Comparison of ENCODE assay signal across 8 mouse cellular contexts in the genomic region with DNA sequence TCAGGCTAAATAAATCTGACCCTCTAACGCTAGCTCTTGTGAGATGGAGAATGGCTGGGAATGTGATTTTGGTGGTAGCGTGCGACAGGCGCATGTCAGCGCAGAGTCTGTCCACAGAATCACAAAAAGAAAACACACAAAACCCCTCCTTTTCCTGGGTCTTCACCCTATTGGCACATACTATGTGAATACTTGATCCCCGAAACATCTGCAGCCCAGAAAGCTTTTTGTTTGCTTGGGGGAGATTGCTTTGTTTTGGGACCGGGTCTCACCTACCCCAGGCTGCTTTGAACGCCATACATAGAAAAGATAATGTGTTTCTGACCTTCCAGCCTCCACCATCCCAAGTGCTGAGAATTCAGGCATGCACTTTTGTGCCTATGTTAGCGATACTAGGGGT. TPM values are rescaled to one million over a fixed set of nuclear protein-coding genes. Genes with fewer than 3 reads are reported as not detected.
DNase-seq lines count a peak whose midpoint lies in the region; ATAC-seq and TF ChIP-seq lines count a peak whose summit lies in the region.

No protein-coding gene starts in this region.

- peak; percentile 67 for DNase-seq in heart, adult 11 months
- no peak for DNase-seq in heart, postnatal 14 days
- no peak for DNase-seq in CH12.LX (ENCODE audit: extremely low read depth)
- DNase-seq in natural killer cell, adult 2 months (ENCODE audit: low spot score in 2 of 2), result no peak
- DNase-seq in gastrocnemius, postnatal 25 days, result no peak
- DNase-seq in lung, postnatal 14 days, result no peak

- dilution Hi-C loops in CH12.LX (cut with MboI; ENCODE audit: extremely low pct_ligation_motif_present, extremely low pct_unique_long_range_greater_than_20kb, low sequenced_read_pairs), result no loop called here

- no peaks in the 10 kb centered on the region for H3K27me3 ChIP-seq in CH12.LX (replicated peaks)
- no peaks in the 10 kb centered on the region for H3K27me3 ChIP-seq in forebrain, embryonic 16.5 days (replicated peaks; ENCODE audit: control insufficient read depth, insufficient read depth, low read length)
- no peaks in the 10 kb centered on the region for H3K27me3 ChIP-seq in liver, embryonic 15.5 days

- peaks cover 2 to 25% of the 10 kb centered on the region in 2 experiments; a peak in 3 of 4 replicates for H3K4me1 ChIP-seq in CH12.LX (ENCODE audit: control insufficient read depth in 1 of 2, insufficient read depth in 2 of 2)
- H3K4me1 ChIP-seq in forebrain, embryonic 16.5 days (replicated peaks; ENCODE audit: control insufficient read depth, insufficient read depth, low read length), result peaks cover 22% of the 10 kb centered on the region
- peaks cover 47% of the 10 kb centered on the region for H3K4me1 ChIP-seq in liver, embryonic 15.5 days (replicated peaks)

- intact Hi-C loops in heart, postnatal 14 days (cut with DNase I), result loop anchor here (10.0 kb wide), 1 partner anchor 638 kb away; the partner anchor contains the start of gene Nphp3

- H3K36me3 ChIP-seq in CH12.LX (replicated peaks in 1 of 2; ENCODE audit: control insufficient read depth in 1 of 2, insufficient read depth in 1 of 2, low read length in 1 of 2), result peaks cover 0 to 15% of the 10 kb centered on the region in 2 experiments
- peaks cover 2% of the 10 kb centered on the region; the same call in 1 of the 2 replicates for H3K36me3 ChIP-seq in forebrain, embryonic 16.5 days (ENCODE audit: control insufficient read depth, insufficient read depth)
- H3K36me3 ChIP-seq in liver, embryonic 15.5 days (replicated peaks), result peaks cover 13% of the 10 kb centered on the region

- 0 out of 2 replicates have a peak overlapping the region, but pooled peaks have one; percentile 27 for H3K27ac ChIP-seq in CH12.LX (ENCODE audit: insufficient read depth, low read depth)
- peak overlapping the region; percentile 62 for H3K27ac ChIP-seq in forebrain, embryonic 16.5 days (ENCODE audit: low read length)
- H3K27ac ChIP-seq in liver, embryonic 15.5 days (replicated peaks), result peak overlapping the region; percentile 42; the same call in 1 of the 2 replicates

- TF ChIP-seq POLR2A in CH12.LX (IDR thresholded peaks at IDR 0.05; ENCODE audit: low read depth, low read length), result no peak

- 59% methylated on average over 9 of the region's 9 CpGs for WGBS in forebrain, embryonic 16.5 days
- WGBS in liver, embryonic 15.5 days (ENCODE audit: insufficient replicate concordance), result 52% methylated on average over 9 of the region's 9 CpGs

- no peak for TF ChIP-seq RAD21 in CH12.LX (IDR thresholded peaks at IDR 0.05; ENCODE audit: low read depth, low read length)

- in situ Hi-C loops in CH12.LX (cut with MboI; ENCODE audit: low pct_ligation_motif_present, low pct_unique_long_range_greater_than_20kb, low sequenced_read_pairs), result loop anchor here (5.0 kb wide), 1 partner anchor 56 kb away; no protein-coding TSS in a partner anchor

- peak overlapping the region; percentile 50 to 53 (median 52) for H3K4me3 ChIP-seq in CH12.LX (replicated peaks in 1 of 3; ENCODE audit: low read depth in 2 of 3, low read length in 2 of 3, poor library complexity in 1 of 3)
- H3K4me3 ChIP-seq in forebrain, embryonic 16.5 days (replicated peaks; ENCODE audit: low read length), result peak overlapping the region; percentile 49
- peak overlapping the region; percentile 52 for H3K4me3 ChIP-seq in liver, embryonic 15.5 days (replicated peaks)

- peak overlapping the region; percentile 96 for H3K9ac ChIP-seq in CH12.LX (ENCODE audit: insufficient read depth, low read depth)
- peak overlapping the region; percentile 52 for H3K9ac ChIP-seq in forebrain, embryonic 16.5 days (replicated peaks; ENCODE audit: low read depth, low read length)
- peak overlapping the region; percentile 30 for H3K9ac ChIP-seq in liver, embryonic 15.5 days

- no peaks in the 10 kb centered on the region for H3K9me3 ChIP-seq in CH12.LX (replicated peaks; ENCODE audit: low read length)
- no peaks in the 10 kb centered on the region for H3K9me3 ChIP-seq in forebrain, embryonic 16.5 days (ENCODE audit: control insufficient read depth, low read length)
- H3K9me3 ChIP-seq in liver, embryonic 15.5 days (replicated peaks), result no peaks in the 10 kb centered on the region

- H3K79me2 ChIP-seq in CH12.LX (replicated peaks; ENCODE audit: control insufficient read depth, extremely low read depth, insufficient read depth, poor library complexity, severe bottlenecking), result peaks cover 36% of the 10 kb centered on the region

- H3K4me2 ChIP-seq in CH12.LX (ENCODE audit: insufficient read depth, low read depth, poor library complexity, severe bottlenecking), result peak overlapping the region; percentile 96
- peak overlapping the region; percentile 74 for H3K4me2 ChIP-seq in forebrain, embryonic 16.5 days (ENCODE audit: low read length)
- H3K4me2 ChIP-seq in liver, embryonic 15.5 days, result peak overlapping the region; percentile 78

- no peak for TF ChIP-seq EP300 in CH12.LX (IDR thresholded peaks at IDR 0.05; ENCODE audit: low read length)

- no peak for ATAC-seq in forebrain, embryonic 16.5 days
- no peak for ATAC-seq in liver, embryonic 15.5 days (ENCODE audit: insufficient read depth)

- no peak for TF ChIP-seq CTCF in CH12.LX (conservative IDR thresholded peaks at IDR 0.05 in 1 of 2, IDR thresholded peaks at IDR 0.05 in 1 of 2; ENCODE audit: low read depth in 2 of 2, low read length in 2 of 2)

TF ChIP-seq in CH12.LX, 34 proteins besides CTCF, POLR2A, EP300 and RAD21:
- TF ChIP-seq RCOR1 (conservative IDR thresholded peaks at IDR 0.05; ENCODE audit: low read depth, low read length), result no peak
- no peak for TF ChIP-seq ETS1 (conservative IDR thresholded peaks at IDR 0.05; ENCODE audit: low read depth, low read length)
- TF ChIP-seq MEF2A (IDR thresholded peaks at IDR 0.05; ENCODE audit: borderline replicate concordance, low read depth, low read length), result no peak
- TF ChIP-seq USF1 (IDR thresholded peaks at IDR 0.05; ENCODE audit: low read depth, low read length), result no peak
- no peak for TF ChIP-seq NRF1 (IDR thresholded peaks at IDR 0.05; ENCODE audit: low read depth, low read length)
- no peak for TF ChIP-seq GABPA (IDR thresholded peaks at IDR 0.05; ENCODE audit: insufficient replicate concordance, low read depth, low read length)
- TF ChIP-seq JUND (conservative IDR thresholded peaks at IDR 0.05; ENCODE audit: low read depth, low read length), result no peak
- no peak for TF ChIP-seq TBP (conservative IDR thresholded peaks at IDR 0.05; ENCODE audit: low read depth, low read length)
- no peak for TF ChIP-seq SMC3 (IDR thresholded peaks at IDR 0.05; ENCODE audit: low read depth, low read length)
- TF ChIP-seq NELFE (IDR thresholded peaks at IDR 0.05; ENCODE audit: low read depth, low read length), result no peak
- TF ChIP-seq CHD2 (IDR thresholded peaks at IDR 0.05; ENCODE audit: low read length), result no peak
- no peak for TF ChIP-seq ZC3H11A (IDR thresholded peaks at IDR 0.05; ENCODE audit: low read depth, low read length)
- no peak for TF ChIP-seq CHD1 (IDR thresholded peaks at IDR 0.05; ENCODE audit: low read depth, low read length)
- TF ChIP-seq PAX5 (IDR thresholded peaks at IDR 0.05; ENCODE audit: low read length), result no peak
- no peak for TF ChIP-seq MAFK (IDR thresholded peaks at IDR 0.05; ENCODE audit: insufficient replicate concordance, low read length)

RNA-seq across cellular contexts. Expression of gene Cdv3, which starts 0.7 kb away (rescaled TPM):
- 10 to 100 TPM; 85.5 to 99.8 TPM for total RNA-seq in heart, postnatal 14 days (2021)
- total RNA-seq in CH12.LX (2012; rRNA removed) (189 and 263 TPM in 2 replicates), CH12.LX (2014; rRNA removed) (281 and 312 TPM in 2 replicates)
- 341 and 343 TPM in 2 replicates for polyA plus RNA-seq in CH12.LX (2012; ENCODE audit: insufficient read length, low read depth)
- polyA plus RNA-seq in forebrain, embryonic 16.5 days (2015; fragmentation: Nextera tagmentation; extraction: Ambion mirVana), result 82.8 and 113 TPM in 2 replicates
- polyA plus RNA-seq in liver, embryonic 15.5 days (2015; fragmentation: Nextera tagmentation; extraction: Ambion mirVana), result 42.4 and 45.4 TPM in 2 replicates
- 100 to 1,000 TPM; 144 to 162 TPM for total RNA-seq in gastrocnemius, postnatal 25 days (2021)

Comparison
In these comparisons a context has a peak if more than half of its experiments do, and no peak if none do; other contexts are left out.
1. H3K9ac ChIP-seq: peak in every context shown above with its lines; median percentile 96 in CH12.LX; 52 in forebrain, embryonic 16.5 days; 30 in liver, embryonic 15.5 days.